Mouse (Mus musculus): ENCODE data around the gene Epb41l2.

The Epb41l2 gene

GRCm38 (mm10) chr10:25365708-25366107 is 6.1 kb downstream of the Epb41l2 start:
- no peak for DNase-seq (ENCODE audit: low spot score)

GRCm38 (mm10) chr10:25366691-25367090 is 7.1 kb downstream of the Epb41l2 start:
- DNase-seq (ENCODE audit: low spot score), result no peak

- no peak for DNase-seq (ENCODE audit: low spot score)
Observed at GRCm38 (mm10) chr10:25368928-25369327, 9.3 kb downstream of the Epb41l2 start.

GRCm38 (mm10) chr10:25369691-25370090 is 10.1 kb downstream of the Epb41l2 start:
- no peak for DNase-seq (ENCODE audit: low spot score)

GRCm38 (mm10) chr10:25371336-25371735 is 11.7 kb downstream of the Epb41l2 start:
- no peak for DNase-seq (ENCODE audit: low spot score)

- no peak for DNase-seq (ENCODE audit: low spot score)
Observed at GRCm38 (mm10) chr10:25371915-25372371, 12.3 kb downstream of the Epb41l2 start.

- no peak for DNase-seq (ENCODE audit: low spot score)
Observed at GRCm38 (mm10) chr10:25372510-25373148, 13.0 kb downstream of the Epb41l2 start.

- no peak for DNase-seq (ENCODE audit: low spot score)
Observed at GRCm38 (mm10) chr10:25375036-25375435, 15.4 kb downstream of the Epb41l2 start.

- no peak for DNase-seq (ENCODE audit: low spot score)
Observed at GRCm38 (mm10) chr10:25380746-25381481, 21.3 kb downstream of the Epb41l2 start.

GRCm38 (mm10) chr10:25381951-25382350 is 22.4 kb downstream of the Epb41l2 start:
- DNase-seq (ENCODE audit: low spot score), result no peak

GRCm38 (mm10) chr10:25383171-25383570 is 23.6 kb downstream of the Epb41l2 start:
- no peak for DNase-seq (ENCODE audit: low spot score)

GRCm38 (mm10) chr10:25384391-25384790 is 24.8 kb downstream of the Epb41l2 start:
- no peak for DNase-seq (ENCODE audit: low spot score)

GRCm38 (mm10) chr10:25385811-25386580 is 26.4 kb downstream of the Epb41l2 start:
- DNase-seq (ENCODE audit: low spot score), result no peak

GRCm38 (mm10) chr10:25386868-25387267 is 27.3 kb downstream of the Epb41l2 start:
- no peak for DNase-seq (ENCODE audit: low spot score)

GRCm38 (mm10) chr10:25387268-25387667 is 27.7 kb downstream of the Epb41l2 start:
- DNase-seq (ENCODE audit: low spot score), result peak; percentile 54

- DNase-seq (ENCODE audit: low spot score), result no peak
Observed at GRCm38 (mm10) chr10:25392786-25393185, 33.2 kb downstream of the Epb41l2 start.

GRCm38 (mm10) chr10:25393721-25394120 is 34.1 kb downstream of the Epb41l2 start:
- DNase-seq (ENCODE audit: low spot score), result no peak

- no peak for DNase-seq (ENCODE audit: low spot score)
Observed at GRCm38 (mm10) chr10:25395236-25395886, 35.8 kb downstream of the Epb41l2 start.

GRCm38 (mm10) chr10:25396859-25397258 is 37.3 kb downstream of the Epb41l2 start:
- no peak for DNase-seq (ENCODE audit: low spot score)

GRCm38 (mm10) chr10:25397767-25398690 is 38.4 kb downstream of the Epb41l2 start:
- DNase-seq (ENCODE audit: low spot score), result no peak

- no peak for DNase-seq (ENCODE audit: low spot score)
Observed at GRCm38 (mm10) chr10:25399016-25399415, 39.4 kb downstream of the Epb41l2 start.
